Mouse (Mus musculus) forebrain, embryonic 11.5 days (tissue): ENCODE data around the gene Olfr1278. TPM values are rescaled to one million over a fixed set of nuclear protein-coding genes. Genes with fewer than 3 reads are reported as not detected.
"Not testable (repeated sequence)": the region's sequence is repeated elsewhere in the genome, so short reads cannot be mapped to it uniquely, and the experiment has no call there.

Experiments used
- ATAC-seq: fragments of 200-750 bp; cut with Nextera tagmentation; replicated peaks from 2 replicates; pipeline ENCODE4 v1.8.0; 2017; ENCODE audit warnings: moderate TSS enrichment; ENCODE audit not compliant: low FRiP score
- DNase-seq: peaks from one replicate; pipeline ENCODE4 v3.0.0-alpha.2; 2017; ENCODE audit warnings: low spot score
- H3K27ac ChIP-seq: fragments of 300-500 bp; sonication (generic); 2 replicates; pipeline ENCODE4 v1.5.1; 2014; ENCODE audit warnings: low read depth, low read length
- H3K27me3 ChIP-seq: fragments of 300-500 bp; sonication (generic); 2 replicates; pipeline ENCODE4 v1.6.1; 2014; ENCODE audit warnings: mild to moderate bottlenecking, low read length, mixed read lengths; ENCODE audit not compliant: control insufficient read depth, insufficient read depth
- H3K36me3 ChIP-seq: fragments of 300-500 bp; sonication (generic); 2 replicates; pipeline ENCODE4 v1.6.1; 2014; ENCODE audit warnings: mild to moderate bottlenecking, low read length, moderate library complexity, mixed read lengths; ENCODE audit not compliant: control insufficient read depth, insufficient read depth
- H3K4me1 ChIP-seq: fragments of 300-500 bp; sonication (generic); replicated peaks from 2 replicates; pipeline ENCODE4 v1.6.1; 2014; ENCODE audit warnings: low read length, mixed read lengths; ENCODE audit not compliant: control insufficient read depth, insufficient read depth
- H3K4me2 ChIP-seq: fragments of 300-500 bp; sonication (generic); 2 replicates; pipeline ENCODE4 v1.6.1; 2014; ENCODE audit warnings: low read depth, mild to moderate bottlenecking, low read length, moderate library complexity, mixed read lengths; ENCODE audit not compliant: severe bottlenecking
- H3K4me3 ChIP-seq: fragments of 300-500 bp; sonication (generic); 2 replicates; pipeline ENCODE4 v1.5.1; 2014; ENCODE audit warnings: low read depth, low read length
- H3K9ac ChIP-seq: fragments of 300-500 bp; sonication (generic); 2 replicates; pipeline ENCODE4 v1.6.1; 2014; ENCODE audit warnings: low read length
- H3K9me3 ChIP-seq: fragments of 300-500 bp; sonication (generic); 2 replicates; pipeline ENCODE4 v1.6.1; 2016; ENCODE audit warnings: low read length, mixed read lengths; ENCODE audit not compliant: control insufficient read depth
- WGBS: fragments of 180-500 bp; shearing (Covaris S2); extraction: QIAGEN DNeasy Blood & Tissue Kit; methylation state at CpG from one replicate; pipeline ENCODE4 v1.1.7; 2014; 5-methylcytosine and 5-hydroxymethylcytosine counted together
- polyA plus RNA-seq: library from polyadenylated mRNA; unstranded; fragments of >200 nt; fragmentation: Nextera tagmentation; extraction: Ambion mirVana; gene quantifications from 2 replicates; pipeline ENCODE4 v1.2.1, GENCODE M21; 2014

Olfr1278 gene
- polyA plus RNA-seq: not detected in 2 replicates

- Histone ChIP-seq H3K4me1 (no peaks in the 10 kb centered on the region), H3K27ac (no peak within 1 kb of the TSS), H3K36me3 (no peaks in the 10 kb centered on the region), H3K27me3 (no peaks in the 10 kb centered on the region), H3K9me3 (no peaks in the 10 kb centered on the region), H3K4me3 (no peak within 1 kb of the TSS), H3K4me2 (no peak within 1 kb of the TSS), H3K9ac (no peak within 1 kb of the TSS)
- DNase-seq: no peak
- no peak for ATAC-seq
These were observed at the start of gene Olfr1278 for GRCm38 (mm10) chr2:111289836-111290235. Olfr1278 (plus strand) TSS chr2:111290136.

GRCm38 (mm10) chr2:111254216-111254615 is 35.7 kb upstream of the Olfr1278 start, which contains the start of gene Olfr1276:
Olfr1276 (plus strand) TSS chr2:111254516.
- Histone ChIP-seq H3K9me3 (no peaks in the 10 kb centered on the region), H3K4me2 (no peak within 1 kb of the TSS), H3K27ac (no peak within 1 kb of the TSS), H3K36me3 (no peaks in the 10 kb centered on the region), H3K4me1 (no peaks in the 10 kb centered on the region), H3K27me3 (no peaks in the 10 kb centered on the region), H3K4me3 (no peak within 1 kb of the TSS), H3K9ac (no peak within 1 kb of the TSS)
- ATAC-seq (no peak), DNase-seq (no peak)

GRCm38 (mm10) chr2:111274006-111274405 is 15.9 kb upstream of the Olfr1278 start, which contains the start of gene Olfr1277:
Olfr1277 (minus strand) TSS chr2:111274106.
- no peak within 1 kb of the TSS for H3K4me3 ChIP-seq
- no peak for DNase-seq
- no peaks in the 10 kb centered on the region for H3K27me3 ChIP-seq
- no peaks in the 10 kb centered on the region for H3K9me3 ChIP-seq
- ATAC-seq: no peak
- no peak within 1 kb of the TSS for H3K4me2 ChIP-seq
- H3K4me1 ChIP-seq: no peaks in the 10 kb centered on the region
- H3K36me3 ChIP-seq: no peaks in the 10 kb centered on the region
- no peak within 1 kb of the TSS for H3K27ac ChIP-seq
- WGBS: 88% methylated on average over 2 of the region's 2 CpGs
- H3K9ac ChIP-seq: no peak within 1 kb of the TSS

GRCm38 (mm10) chr2:111298541-111298940 is 8.6 kb downstream of the Olfr1278 start:
- H3K9me3 ChIP-seq: no peaks in the 10 kb centered on the region
- ATAC-seq: no peak
- H3K36me3 ChIP-seq: no peaks in the 10 kb centered on the region
- H3K9ac ChIP-seq: no peak overlapping the region
- H3K4me1 ChIP-seq: no peaks in the 10 kb centered on the region
- no peaks in the 10 kb centered on the region for H3K27me3 ChIP-seq
- H3K27ac ChIP-seq: no peak overlapping the region
- DNase-seq: no peak
- no peak overlapping the region for H3K4me2 ChIP-seq
- H3K4me3 ChIP-seq: no peak overlapping the region

GRCm38 (mm10) chr2:111300374-111300773 is 10.4 kb downstream of the Olfr1278 start, which contains the start of gene Olfr1279:
Olfr1279 (plus strand) TSS chr2:111300635.
- ATAC-seq (no peak), DNase-seq (no peak)
- Histone ChIP-seq H3K4me1 (no peaks in the 10 kb centered on the region), H3K4me3 (no peak within 1 kb of the TSS), H3K9ac (no peak within 1 kb of the TSS), H3K36me3 (no peaks in the 10 kb centered on the region), H3K9me3 (no peaks in the 10 kb centered on the region), H3K4me2 (no peak within 1 kb of the TSS), H3K27ac (no peak within 1 kb of the TSS), H3K27me3 (no peaks in the 10 kb centered on the region)

GRCm38 (mm10) chr2:111313717-111314116 is 23.8 kb downstream of the Olfr1278 start, which contains the start of gene Olfr1280:
Olfr1280 (plus strand) TSS chr2:111314017.
- Histone ChIP-seq H3K27ac (no peak within 1 kb of the TSS), H3K36me3 (no peaks in the 10 kb centered on the region), H3K9ac (no peak within 1 kb of the TSS), H3K4me2 (no peak within 1 kb of the TSS), H3K27me3 (no peaks in the 10 kb centered on the region), H3K4me3 (no peak within 1 kb of the TSS), H3K4me1 (no peaks in the 10 kb centered on the region), H3K9me3 (no peaks in the 10 kb centered on the region)
- DNase-seq (no peak), ATAC-seq (no peak)

- no peak within 1 kb of the TSS for H3K9ac ChIP-seq
- H3K9me3 ChIP-seq: no peaks in the 10 kb centered on the region
- DNase-seq (no peak), ATAC-seq (no peak)
- H3K4me1 ChIP-seq: no peaks in the 10 kb centered on the region
- H3K27me3 ChIP-seq: no peaks in the 10 kb centered on the region
- no peak within 1 kb of the TSS for H3K4me3 ChIP-seq
- H3K36me3 ChIP-seq: no peaks in the 10 kb centered on the region
- 79% methylated on average over 2 of the region's 2 CpGs for WGBS
- no peak within 1 kb of the TSS for H3K4me2 ChIP-seq
- no peak within 1 kb of the TSS for H3K27ac ChIP-seq
These were observed 36.3 kb downstream of the Olfr1278 start, which contains the start of gene Olfr1281 for GRCm38 (mm10) chr2:111326220-111326619. Olfr1281 (plus strand) TSS chr2:111326520.

- ATAC-seq, H3K27me3 ChIP-seq, H3K9ac ChIP-seq, H3K36me3 ChIP-seq, H3K4me1 ChIP-seq, H3K27ac ChIP-seq, H3K9me3 ChIP-seq, H3K4me3 ChIP-seq, DNase-seq, H3K4me2 ChIP-seq: not testable (repeated sequence)
- 96% methylated on average over 5 of the region's 5 CpGs for WGBS
These were observed 43.8 kb downstream of the Olfr1278 start for GRCm38 (mm10) chr2:111333721-111334120.

GRCm38 (mm10) chr2:111335976-111336375 is 46.0 kb downstream of the Olfr1278 start, which contains the start of gene Olfr1282:
Olfr1282 (minus strand) TSS chr2:111336076.
- Histone ChIP-seq H3K36me3 (no peaks in the 10 kb centered on the region), H3K4me3 (no peak within 1 kb of the TSS), H3K27ac (no peak within 1 kb of the TSS), H3K9me3 (no peaks in the 10 kb centered on the region), H3K27me3 (no peaks in the 10 kb centered on the region), H3K4me1 (no peaks in the 10 kb centered on the region), H3K9ac (no peak within 1 kb of the TSS), H3K4me2 (no peak within 1 kb of the TSS)
- DNase-seq: no peak
- ATAC-seq: no peak
- 80% methylated on average over 2 of the region's 2 CpGs for WGBS
